Mouse (Mus musculus): ENCODE data around the gene Cpsf2.
A peak's percentile ranks its signal among the peaks of the same experiment; 100 is the strongest.

Gene Cpsf2

DNA sequence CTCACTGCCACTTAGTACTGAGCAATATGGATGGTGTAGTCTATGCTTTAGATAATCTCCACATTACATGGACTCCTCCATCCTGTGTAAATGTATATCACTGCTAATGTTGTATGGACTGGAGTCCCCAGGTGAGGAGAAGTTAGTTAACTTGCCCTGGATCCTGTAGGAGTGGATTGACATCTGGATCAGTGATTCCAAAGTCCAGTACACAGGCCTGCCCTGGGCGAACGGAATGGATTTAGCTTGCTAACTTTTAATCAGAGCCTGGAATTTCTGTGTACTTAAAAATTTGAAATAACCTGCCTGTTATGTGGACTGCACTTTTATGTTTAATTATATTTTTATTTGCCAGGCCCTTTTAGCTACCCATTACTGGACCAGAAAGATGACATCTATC is 5.8 kb downstream of the Cpsf2 start:
- DNase-seq, result peak; percentile 61

DNA sequence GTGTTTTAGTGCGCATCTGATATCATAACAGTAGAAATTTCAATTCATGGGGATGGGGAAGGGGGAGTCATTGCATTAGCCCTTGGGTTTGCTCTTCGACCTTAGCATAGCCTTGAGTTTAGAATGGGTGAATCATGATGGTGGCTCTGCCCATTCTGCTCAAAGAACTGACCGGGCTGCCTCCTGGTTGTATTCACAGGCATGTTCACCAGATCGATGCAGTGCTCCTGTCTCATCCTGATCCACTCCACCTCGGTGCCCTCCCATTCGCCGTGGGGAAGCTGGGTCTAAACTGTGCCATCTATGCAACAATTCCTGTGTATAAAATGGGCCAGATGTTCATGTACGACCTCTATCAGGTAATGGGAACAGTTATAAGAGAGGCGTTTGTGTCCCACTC is 7.2 kb downstream of the Cpsf2 start:
- DNase-seq, result no peak

DNA sequence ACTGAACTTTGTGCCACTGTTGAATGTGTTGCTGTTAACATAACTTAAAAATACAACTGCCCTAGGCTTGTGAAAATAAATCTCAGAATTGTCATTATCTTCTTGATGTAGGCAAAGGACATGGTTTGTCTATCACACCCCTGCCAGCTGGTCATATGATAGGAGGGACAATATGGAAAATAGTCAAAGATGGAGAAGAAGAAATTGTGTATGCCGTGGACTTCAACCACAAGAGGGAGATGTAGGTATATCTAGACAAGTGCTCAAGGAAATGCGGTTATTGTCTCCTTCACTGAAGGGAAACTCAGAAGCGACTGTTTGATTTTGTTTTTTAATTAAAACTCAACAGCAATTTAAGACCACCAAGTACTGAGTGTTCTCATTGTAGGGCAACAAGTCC is 9.3 kb downstream of the Cpsf2 start:
- no peak for DNase-seq

DNA sequence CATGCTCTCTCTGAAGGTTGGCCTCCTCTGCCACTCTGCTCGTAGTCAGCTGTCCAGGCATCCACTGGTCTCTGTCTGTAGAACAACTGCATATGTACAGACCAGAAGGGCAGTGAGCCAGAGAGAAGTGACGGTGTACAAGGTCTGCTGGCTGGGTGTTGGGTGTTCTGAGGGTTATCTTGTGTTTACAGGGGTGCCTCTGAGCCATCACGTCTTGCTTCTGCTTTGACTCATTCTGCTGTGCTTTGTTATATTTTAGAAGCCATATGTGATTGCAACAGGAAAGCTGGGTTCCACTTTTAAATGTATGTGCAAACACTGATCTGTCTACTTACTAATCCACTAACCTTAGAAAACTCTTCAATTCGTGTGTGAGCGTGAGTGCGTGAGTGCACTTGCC is 11.9 kb downstream of the Cpsf2 start:
- DNase-seq, result no peak

DNA sequence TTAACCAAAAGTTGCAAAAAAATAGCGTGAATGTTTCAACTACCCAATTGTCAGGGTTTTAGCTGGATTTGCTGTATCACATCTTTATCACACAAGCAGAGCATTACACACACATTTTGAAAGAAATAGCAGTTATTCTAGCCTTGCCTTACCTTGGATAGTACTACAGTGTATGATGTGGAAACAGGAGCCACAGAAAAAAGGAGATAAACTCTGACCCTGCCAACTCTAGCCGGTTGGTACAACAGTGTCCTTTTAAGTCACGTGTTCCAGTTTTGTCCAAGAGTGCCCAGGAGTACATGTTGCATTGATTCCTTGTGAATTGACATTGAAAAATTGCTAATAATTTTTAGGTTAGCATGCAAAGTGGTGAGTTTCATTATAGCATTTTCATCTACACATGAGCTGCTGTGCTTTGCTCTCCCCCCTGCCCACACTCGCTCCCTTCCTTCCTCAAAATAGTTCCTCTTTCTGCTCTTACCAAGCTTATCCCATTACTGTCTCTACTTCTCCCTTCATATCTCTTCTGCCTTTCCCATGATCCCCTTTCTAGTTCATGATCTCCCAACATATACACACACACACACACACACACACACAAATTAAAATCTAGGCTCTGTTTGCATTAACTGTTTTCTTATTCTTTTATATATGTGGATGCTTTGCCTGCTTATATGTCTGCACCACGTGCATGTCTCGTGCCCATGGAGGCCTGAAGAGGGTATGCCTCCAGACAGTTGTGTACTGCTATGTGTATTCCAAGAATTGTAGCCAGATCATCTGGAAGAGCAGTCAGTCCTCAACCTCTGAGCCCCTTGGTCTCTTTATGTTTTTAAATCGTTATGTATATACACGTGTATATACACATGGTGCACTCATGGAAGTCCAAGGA is 19.0 kb downstream of the Cpsf2 start:
- DNase-seq, result no peak

DNA sequence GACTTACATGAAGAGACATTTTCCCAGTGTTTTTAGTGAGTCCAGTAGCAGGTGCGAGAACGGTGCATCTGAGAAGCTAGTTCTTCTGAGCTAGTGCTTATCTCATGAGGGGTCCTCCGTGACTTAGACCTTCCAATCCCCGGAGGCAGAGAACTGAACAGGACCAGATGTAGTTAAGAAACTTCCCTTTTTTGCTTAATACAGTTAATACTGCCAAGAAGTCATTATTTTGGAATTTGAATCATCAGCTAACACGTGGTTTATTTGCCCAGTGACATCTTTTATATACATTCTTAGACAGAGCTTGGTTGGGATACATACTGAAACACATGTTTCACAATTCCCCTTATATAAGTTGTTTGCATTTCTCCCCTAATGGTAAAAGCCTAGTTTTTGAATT is 23.1 kb downstream of the Cpsf2 start:
- DNase-seq, result no peak

DNA sequence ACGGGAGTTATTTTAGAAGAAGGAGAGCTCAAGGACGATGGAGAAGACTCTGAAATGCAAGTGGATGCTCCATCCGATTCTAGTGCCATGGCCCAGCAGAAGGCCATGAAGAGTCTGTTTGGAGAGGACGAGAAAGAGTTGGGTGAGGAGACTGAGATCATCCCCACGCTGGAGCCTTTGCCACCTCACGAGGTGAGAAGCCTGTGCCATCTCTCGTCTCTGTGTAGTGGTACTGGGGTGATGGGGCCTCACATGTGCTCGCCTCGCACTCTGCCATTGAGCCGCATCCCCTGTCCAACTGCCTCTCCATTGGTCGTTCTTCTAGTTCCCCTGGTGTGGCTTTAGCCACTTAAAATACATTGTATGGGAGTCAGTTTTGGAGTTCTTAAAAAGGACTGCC is 25.0 kb downstream of the Cpsf2 start:
- DNase-seq, result no peak

DNA sequence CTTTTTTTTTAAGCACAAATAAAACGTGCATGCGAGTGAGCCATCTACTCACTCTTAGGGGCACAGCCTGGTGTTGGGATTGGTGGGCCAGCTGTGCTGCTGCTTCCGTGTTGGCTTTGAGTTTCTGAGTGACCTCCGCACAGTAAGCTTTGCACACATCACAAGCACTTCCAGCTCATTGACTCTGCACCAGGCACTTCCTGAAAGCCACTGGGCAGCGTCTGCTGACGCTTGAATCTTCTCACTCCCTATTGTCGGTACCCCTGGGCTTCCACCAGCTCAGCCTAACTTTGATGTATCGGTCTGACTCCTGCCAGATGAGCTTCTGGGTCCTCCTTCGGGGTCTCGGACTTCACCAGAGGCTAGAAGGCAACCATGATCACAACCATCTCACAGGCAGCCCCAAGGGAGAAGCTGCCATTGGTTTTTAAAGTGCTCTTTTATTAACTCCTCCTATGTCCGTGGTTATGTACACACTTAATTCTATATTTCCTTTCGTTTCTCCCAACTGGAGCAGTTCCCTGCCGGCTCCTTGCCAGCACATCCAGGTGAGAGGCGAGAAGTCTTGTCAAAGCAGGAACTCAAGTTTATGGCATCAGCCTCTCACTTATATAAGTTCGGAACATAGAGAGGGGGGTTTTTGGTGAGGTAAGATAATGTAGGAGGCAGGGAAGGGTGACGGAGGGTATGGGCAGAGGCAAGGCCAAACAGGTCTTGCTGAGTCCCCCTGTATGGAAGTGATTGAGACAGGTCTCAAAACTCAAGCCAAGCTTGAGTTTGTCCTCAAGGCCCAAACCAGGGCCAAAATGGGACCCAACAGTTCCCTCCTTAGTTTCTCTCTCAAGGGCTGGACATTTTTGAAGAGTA is 32.6 kb downstream of the Cpsf2 start:
- no peak for DNase-seq

DNA sequence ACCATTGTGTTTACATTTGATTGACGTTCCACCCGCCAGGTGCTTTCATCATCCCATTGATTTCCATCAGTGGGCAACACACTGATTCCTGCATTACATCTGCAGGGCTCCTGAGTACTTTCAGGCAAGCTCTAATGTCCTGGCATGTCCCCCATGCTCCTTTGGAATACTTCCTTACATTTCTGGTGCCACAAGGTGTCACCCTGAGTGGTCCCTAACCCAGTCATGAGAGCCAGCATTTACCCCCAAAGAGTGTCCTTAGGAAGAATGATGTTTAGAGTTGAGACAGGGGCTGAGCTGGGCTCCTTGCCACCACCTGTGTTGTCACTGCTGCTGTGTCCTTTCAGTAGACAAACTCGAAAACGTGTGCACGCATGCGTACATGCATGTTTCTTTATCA is 33.8 kb downstream of the Cpsf2 start:
- DNase-seq, result no peak

DNA sequence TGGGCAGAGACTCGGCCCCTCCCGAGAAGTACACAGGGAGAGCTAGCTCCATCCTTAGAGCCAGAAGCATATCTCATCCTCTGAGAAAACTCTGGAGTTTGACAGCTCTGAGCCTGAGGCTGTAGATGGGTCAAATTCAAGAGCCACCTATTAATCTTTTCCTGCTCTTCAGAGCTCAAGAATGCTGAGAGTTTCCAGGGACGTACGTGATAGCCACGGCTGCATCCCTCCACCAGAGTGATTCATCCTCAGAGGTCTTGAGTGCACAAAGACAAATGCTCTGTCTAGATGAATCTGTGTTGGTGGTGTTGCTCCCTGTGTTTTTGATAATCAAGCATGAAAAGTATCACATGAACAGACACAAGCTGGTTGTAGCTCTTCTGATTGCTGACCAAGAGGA is 38.6 kb downstream of the Cpsf2 start:
- no peak for DNase-seq

DNA sequence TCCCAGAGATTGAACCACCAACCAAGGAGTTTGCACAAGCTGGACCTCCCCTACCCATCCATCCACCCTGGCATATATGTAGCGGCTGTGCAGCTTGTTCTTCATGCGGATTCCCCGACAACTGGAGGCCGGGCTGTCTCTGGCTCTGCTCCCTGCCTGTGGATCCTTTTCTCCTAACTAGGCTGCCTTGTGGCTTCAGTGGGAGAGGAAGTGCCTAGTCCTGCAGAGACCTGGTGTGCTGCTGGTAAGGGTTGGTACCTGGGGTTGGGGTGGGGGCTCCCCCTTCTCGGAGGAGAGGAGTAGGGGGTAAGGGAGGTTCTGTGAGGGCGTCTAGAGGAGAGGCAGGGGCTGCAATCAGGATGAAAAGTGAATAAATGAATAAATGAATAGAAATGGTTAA is 39.3 kb downstream of the Cpsf2 start:
- DNase-seq, result no peak

DNA sequence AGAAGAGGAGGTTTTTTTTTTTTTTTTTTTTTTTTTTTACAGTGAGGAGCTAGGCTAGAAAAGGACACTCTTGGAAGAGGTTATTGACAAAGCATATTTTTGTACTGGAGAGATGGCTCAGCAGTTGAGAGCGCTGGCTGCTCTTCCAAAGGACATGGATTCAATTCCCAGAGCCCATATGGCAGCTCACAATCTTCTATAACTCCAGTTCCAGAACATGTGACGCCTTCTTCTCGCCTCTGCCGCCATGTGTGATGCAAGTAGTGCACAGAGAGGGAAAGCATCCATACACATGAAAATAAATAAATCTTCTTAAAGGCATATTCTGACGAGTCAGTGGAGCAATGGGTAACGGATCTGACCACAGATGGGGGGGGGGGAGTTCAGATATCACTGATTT is 46.1 kb downstream of the Cpsf2 start:
- no peak for DNase-seq

DNA sequence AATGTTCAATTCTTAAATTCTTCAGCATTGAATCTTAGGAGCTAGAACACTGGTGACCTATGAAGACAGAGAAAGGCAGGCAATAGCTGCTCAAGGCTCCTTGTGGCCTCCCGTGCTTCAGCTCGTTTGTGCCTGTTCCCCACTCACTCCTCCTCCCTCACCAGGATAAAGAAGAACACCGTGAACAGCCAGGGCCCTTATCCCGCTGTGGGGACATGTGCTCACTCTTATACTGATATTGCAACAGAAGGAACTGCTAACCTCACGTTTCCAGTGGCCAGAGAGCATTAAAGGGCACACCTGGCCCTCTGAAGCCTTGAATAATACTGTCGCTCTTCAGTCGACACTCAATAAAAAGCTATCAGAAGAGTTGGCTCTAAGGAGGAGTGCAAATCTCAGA is 53.4 kb downstream of the Cpsf2 start:
- DNase-seq, result no peak

DNA sequence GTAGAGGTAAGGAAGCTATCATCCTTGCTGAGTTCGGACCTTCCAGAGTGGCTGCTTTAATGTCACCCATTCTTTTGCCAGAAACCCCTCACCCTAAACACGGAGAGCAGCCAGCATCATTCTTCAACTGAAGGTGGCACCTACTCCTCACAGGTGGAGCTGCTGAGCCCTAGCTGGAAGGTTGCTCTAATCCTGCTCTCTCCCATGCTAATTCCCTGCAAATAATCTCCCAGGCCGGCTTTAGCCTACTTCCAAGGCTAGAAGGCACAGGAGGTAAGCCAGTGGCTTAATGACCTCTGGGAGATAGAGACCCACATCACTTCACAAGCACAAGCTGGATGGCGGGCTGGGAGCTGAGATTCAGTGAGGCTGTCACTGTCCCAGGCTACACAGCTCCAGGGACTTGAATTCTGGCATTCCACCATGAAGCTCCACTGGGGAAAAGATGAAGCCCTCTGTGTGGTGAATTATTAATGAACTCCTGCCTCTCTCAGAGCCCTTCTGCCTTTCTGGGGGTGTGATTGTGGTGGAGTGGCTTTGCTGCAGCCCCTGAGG is 54.2 kb downstream of the Cpsf2 start:
- DNase-seq, result no peak

DNA sequence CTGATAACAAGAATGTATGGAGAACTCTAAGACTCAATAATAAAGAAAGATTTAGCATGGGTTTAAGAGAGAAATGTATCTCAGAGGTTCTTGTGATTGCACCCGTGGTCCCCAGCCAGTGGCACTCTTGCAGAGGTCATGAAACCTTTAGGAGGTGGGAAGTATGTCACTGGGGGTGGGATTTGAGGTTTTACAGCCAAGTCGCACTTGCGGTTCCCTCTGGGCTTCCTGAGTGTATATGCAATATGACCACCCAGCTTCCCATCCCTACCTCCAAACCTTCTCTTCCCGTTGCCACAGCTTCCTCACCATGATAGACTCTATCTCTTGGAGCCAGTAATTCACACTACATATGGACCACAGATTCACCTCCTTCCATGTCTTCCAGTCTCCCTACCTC is 59.1 kb downstream of the Cpsf2 start:
- DNase-seq, result no peak

DNA sequence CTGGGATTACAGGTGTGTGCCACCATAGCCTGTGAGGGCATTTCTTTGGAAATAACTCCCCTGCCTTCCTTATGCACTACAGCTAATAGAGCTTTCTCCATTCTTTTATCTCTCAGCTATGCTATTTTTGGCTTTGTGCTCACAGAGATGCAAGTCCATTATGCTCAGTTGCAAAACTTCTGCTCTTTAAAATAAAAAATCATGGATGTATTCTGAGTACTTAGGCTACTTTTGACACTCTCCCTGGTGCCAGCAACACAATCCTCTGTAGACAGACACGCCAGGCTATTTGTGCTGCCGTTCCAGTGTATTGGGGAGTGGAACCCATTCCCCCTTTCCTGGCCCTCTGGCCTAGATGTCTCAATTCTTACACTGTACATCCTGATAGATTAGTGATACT is 64.1 kb downstream of the Cpsf2 start:
- no peak for DNase-seq

DNA sequence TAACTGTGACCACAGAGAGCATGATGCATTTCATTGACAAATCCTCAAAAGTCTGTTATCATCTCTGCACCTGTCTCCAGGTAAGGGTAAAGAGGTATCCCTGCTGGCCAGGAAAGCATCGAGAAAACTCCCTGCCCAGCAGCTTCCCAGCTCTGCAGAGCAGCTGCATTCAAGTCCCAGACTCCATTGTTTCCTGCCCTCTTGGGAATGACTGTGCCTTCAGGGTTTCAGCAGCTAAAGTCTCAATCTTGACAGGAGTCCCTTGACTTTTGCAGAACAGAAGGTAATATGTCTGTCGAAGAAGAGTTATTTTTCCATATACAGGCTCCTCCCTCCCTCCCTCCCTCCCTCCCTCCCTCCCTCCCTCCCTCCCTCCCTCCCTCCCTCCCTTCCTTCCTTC is 65.9 kb downstream of the Cpsf2 start:
- no peak for DNase-seq

DNA sequence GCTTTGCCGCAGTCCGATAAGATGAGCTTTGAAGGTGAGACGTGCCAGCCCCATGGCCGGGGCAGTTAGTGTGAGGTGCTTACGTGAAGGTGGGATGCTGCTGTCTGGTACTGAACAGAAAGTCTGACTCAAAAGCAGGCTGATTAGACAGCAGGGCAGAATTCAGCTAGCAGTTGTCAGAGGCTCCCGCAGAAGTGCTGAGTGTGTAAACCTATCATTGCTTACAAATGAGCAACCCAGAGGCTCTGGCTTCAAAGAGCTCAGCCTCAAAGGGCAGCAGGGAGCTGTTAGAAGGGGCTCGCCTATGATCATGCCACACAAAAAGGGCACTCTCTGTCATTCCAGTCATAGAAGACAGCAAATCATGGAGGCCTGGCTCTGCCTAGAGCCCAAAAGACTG is 66.5 kb downstream of the Cpsf2 start:
- no peak for DNase-seq

DNA sequence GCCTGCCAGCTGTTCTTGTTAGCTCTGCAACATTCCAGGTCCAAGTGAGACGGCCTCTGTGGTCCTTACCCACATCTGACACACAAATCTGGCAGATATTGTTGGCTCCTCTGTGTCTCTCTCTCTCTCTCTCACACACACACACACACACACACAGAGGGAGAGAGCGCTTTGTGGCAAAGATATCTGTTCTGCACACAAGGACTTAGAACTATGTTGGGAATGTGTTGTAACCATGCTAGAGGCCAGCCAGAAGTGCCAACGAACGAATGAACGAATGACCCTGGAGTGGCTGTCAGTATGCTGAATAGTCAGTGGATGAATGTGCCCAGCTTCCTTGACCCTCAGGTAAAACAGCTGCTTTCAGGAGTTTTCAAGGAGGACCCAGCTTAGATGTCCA is 68.1 kb downstream of the Cpsf2 start:
- no peak for DNase-seq

DNA sequence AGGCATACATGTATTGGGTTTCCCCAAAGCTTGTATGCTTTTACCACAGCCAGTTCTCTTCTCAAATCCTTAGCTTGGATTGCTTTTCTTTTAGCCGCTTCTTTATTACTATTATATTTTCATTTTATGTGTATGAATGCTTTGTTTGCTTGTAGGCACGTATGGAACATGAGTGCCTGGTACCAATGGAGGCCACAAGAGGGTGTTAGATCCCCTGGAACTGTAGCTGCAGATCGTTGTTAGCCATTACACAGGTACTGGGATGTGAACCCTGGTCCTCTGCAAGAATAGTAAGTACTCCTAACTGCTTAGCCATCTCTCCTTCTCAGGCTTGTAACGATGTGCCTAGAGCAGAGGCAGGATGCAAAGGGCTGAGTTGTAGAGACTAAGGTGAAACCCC is 78.4 kb downstream of the Cpsf2 start:
- DNase-seq, result no peak

DNA sequence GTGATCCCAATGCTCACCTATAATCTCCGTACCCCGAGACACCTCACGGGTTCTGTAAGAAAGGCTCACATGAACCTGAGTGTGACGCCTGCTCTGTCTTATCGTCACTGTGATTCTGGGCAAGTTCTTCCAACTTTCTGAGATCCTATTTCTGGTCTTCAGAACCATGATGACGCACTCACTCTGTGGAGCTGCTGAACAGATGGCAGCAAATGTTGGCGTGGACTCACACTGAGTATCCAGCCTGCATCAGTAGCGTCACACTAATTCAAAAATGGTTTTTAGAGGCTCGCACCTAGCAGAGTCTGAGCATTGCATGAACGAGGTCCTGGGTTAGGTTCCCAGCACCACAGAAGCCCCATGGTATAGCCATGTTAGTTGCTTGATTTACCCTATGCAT is 80.0 kb downstream of the Cpsf2 start:
- no peak for DNase-seq

Data from kidney, adult 9 months (tissue).